Mouse (Mus musculus) layer of hippocampus, postnatal 36 days (tissue): ENCODE measurements around the gene Supt4a. TPM values are rescaled to one million over a fixed set of nuclear protein-coding genes. Genes with fewer than 3 reads are reported as not detected.

Source experiments
- DNase-seq, 2 experiments: peaks; one replicate each; pipeline ENCODE4 v3.0.0; 2022
- microRNA-seq, 2 experiments: library from miRNA; unstranded; fragments of <30 nt; microRNA quantifications; one replicate each; pipeline ENCODE4 v1.2.0; 2021
- total RNA-seq, 2 experiments: library from RNA; stranded (reverse); gene quantifications; 2 replicates each; pipeline ENCODE4 v1.2.3; 2021

Supt4a gene
- total RNA-seq, 2 experiments from 2014 or later = 71.7 to 78.7 TPM

DNA sequence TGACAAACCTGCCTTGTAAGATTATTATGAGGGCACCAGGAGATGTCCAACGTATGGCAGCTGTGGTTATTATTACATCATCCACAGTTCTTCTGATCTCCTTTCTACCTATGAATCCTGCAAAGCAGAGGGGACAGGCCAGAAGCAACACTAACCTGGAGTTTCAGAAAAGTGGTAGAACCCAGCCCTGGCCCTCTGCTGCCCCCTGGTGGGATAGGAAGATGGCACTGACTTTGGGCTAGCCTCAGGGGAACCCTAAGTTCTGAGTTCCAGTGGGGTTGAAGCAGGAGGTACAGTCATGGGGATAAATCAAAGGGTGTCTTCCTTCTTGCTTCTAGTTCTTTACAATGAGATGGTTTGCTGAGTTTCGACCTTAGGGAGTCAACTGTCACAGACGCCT, 33.6 kb downstream of the Supt4a start:
- peak; percentile 60 to 64 for DNase-seq

DNA sequence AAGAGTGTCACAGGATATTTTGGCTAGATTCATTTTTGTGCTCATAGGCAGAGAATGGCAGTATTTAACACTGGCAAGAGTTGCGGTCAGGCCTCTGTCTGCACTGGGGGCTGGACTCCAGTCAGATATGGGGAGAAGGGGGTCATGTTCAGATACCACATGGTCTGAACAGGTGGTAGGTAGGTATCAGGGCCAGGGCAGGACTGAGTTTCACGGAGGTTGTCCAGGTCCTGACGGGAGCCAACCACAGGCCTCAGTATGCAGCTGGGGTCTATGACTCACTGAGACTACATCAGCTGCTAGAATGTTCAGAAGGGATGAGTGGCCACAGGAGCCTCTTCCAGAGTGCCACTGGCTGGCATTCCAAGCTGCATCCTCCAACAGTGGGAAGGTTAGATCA, 35.0 kb downstream of the Supt4a start:
- DNase-seq = no peak

DNA sequence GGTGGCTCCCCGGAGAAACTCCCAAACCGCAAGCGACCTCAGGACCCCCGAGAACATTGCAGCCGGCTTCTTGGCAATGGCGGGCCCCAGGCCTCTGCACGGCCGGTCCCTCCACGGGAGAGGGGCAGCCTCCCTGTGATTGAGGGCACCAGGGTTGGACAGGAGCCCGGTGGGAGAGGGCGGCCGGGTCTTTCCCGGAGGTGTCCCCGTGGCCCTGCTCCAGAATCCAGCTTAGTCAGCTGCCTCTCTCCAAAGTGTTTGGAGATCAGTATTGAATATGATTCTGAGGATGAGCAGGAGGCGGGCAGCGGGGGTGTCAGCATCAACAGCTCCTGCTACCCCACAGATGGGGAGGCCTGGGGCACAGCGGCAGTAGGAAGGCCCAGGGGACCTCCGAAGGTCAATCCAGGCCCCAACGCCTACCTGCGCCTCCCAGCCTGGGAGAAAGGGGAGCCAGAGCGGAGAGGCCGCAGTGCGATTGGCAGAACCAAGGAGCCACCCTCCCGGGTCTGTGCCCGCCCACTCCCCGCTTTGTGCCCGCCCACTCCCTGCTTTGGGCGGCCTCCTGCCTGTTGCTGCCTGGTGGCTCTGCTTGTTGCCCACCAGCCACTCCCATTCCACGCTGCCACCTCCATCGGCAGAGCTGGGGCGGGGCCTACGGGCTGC, 40.9 kb downstream of the Supt4a start:
- DNase-seq = peak; percentile 64

DNA sequence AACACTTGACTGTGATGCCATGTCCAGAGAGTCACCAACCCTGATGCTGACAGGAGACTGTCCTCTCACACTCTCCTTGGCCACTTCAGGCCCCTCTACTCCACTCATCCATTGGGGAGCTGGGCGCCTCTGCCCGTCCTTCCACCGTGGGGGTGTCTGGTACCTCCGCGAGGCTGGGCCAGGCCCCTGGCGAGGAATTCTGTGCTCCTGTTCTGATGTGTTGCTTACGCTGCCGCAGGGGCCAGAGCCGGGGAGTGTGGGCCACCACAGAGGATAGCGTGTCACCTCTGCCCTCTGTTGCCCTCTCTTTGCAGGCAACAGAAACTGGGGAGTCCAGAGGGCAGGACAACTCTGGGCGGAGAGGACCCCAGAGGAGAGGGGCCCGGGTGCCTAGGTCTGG, 41.6 kb downstream of the Supt4a start:
- DNase-seq = no peak

DNA sequence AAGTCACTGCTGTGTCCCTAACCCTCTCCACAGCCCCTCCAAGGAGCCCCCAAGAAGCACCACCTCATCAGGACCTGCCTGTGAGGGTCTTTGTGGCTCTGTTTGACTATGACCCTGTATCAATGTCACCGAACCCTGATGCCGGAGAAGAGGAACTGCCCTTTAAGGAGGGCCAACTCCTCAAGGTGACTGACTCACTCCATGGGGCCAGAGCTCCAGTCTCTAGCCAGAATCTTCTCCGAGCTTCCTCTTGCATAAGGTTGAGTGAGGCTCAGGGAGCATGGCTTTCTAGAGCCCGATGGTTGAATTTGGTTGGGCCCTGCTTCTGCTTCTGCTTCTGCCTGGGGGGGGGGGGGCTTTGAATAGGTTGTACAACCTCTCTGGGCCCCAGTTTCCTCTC, 42.0 kb downstream of the Supt4a start:
- DNase-seq = no peak

DNA sequence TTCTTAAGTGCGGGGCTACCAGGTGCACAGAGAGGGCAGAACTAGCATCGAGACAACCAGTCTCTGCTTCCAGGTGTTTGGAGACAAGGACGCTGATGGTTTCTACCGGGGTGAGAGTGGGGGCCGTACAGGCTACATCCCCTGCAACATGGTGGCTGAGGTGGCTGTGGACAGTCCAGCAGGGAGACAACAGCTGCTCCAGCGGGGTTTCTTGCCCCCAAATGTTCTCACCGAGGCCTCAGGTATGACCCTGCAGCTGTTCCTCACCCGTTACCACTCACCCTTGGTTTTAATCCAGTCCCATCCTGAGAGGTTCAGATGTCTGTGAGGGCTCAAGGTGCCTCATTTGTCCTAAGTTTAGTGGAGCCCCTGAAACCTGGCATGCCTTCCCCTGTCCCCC, 42.8 kb downstream of the Supt4a start:
- no peak for DNase-seq

DNA sequence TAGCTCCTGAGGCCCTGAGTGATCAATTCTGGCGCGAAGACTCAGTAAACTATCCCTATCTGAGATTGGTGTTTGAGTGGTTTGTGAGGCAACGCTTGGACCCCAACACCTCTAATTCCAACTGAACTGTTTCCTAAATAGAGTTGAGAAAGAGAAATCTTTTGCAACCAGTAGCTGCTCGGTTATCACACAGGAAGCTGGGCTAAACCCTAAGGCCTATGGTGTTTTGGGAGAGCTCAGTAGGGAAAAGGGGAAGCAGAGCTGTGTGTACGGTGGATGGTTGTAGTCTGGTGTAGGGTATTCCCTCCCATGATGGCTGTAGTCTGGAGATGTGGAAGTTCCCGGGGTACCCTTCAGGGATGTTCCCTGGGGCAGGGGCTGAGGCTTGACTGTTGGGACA, 52.7 kb downstream of the Supt4a start:
- no peak for DNase-seq

Small RNAs within 50 kb of the gene (microRNA-seq; reads per million reads assigned to microRNA genes)
- 0 reads per million in 2 experiments for gene Mir142
- 0 reads per million in 2 experiments for gene Mir142b

Other genes starting within 250 kb of the Supt4a start
- gene Gm11492, start 170.9 kb upstream of the Supt4a start, total RNA-seq = not detected
- 100 to 1,000 TPM; 158 to 178 TPM for gene Sept4, start 168.6 kb upstream of the Supt4a start, total RNA-seq
- gene Mtmr4, start 145.4 kb upstream of the Supt4a start, total RNA-seq = 100 to 1,000 TPM in 1 of 2 experiments, 10 to 100 TPM in 1; 91.8 to 109 TPM
- gene Hsf5, start 120.4 kb upstream of the Supt4a start, total RNA-seq = under 1 TPM; 0.22 to 0.78 TPM
- gene Rnf43, start 74.8 kb upstream of the Supt4a start, total RNA-seq = 1 to 10 TPM; 2.0 to 2.6 TPM
- 100 to 1,000 TPM; 146 to 163 TPM for gene Tspoap1, start 23.0 kb downstream of the Supt4a start, total RNA-seq
- gene Mpo, start 56.0 kb downstream of the Supt4a start, total RNA-seq = under 1 TPM; 0.28 to 0.60 TPM
- gene Lpo, start 90.7 kb downstream of the Supt4a start, total RNA-seq = under 1 TPM; 0.12 to 0.18 TPM
- 1 to 10 TPM; 4.5 to 5.1 TPM for gene Mks1, start 115.7 kb downstream of the Supt4a start, total RNA-seq
- gene Epx, start 138.0 kb downstream of the Supt4a start, total RNA-seq = not detected
- not detected for gene Olfr462, start 154.7 kb downstream of the Supt4a start, total RNA-seq
- not detected for gene Olfr463, start 159.8 kb downstream of the Supt4a start, total RNA-seq
- not detected for gene Olfr464, start 183.4 kb downstream of the Supt4a start, total RNA-seq
- 100 to 1,000 TPM; 446 to 473 TPM for gene Dynll2, start 250.0 kb downstream of the Supt4a start, total RNA-seq